Mouse (Mus musculus): ENCODE measurements around the gene Cyp2d10. TPM values are rescaled to one million over a fixed set of nuclear protein-coding genes. Genes with fewer than 3 reads are reported as not detected.
A peak's percentile ranks its signal among the peaks of the same experiment; 100 is the strongest.

Gene Cyp2d10
- polyA plus RNA-seq, 1 experiment from 2014 or later: 0.39 TPM

DNA sequence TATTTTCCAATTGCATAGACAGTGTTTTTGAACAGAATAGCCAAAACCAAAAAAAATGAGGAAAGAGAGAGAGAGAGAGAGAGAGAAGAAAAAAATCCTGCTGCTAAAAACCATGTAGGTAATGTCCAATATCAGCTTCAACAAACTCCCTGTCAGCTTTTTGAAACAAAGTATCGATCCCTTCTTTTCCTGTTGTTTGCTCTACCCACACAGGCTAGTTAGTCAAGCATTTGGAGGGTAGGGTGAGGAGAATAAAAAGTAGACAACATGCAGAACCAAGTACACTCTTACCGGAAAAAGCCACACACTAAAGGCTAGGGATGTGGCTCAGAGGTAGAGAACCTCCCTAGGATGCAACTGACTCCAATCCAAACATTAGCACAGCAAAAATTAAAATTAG is 21.3 kb downstream of the Cyp2d10 start:
- Histone ChIP-seq H3K4me3 (ENCODE audit: low read depth, low read length) (no peak overlapping the region), H3K9ac (ENCODE audit: low read depth, low read length) (no peak overlapping the region), H3K27me3 (replicated peaks; ENCODE audit: control insufficient read depth, insufficient read depth, low read length) (no peaks in the 10 kb centered on the region), H3K27ac (ENCODE audit: low read depth, low read length) (no peak overlapping the region), H3K36me3 (ENCODE audit: control insufficient read depth, insufficient read depth) (no peaks in the 10 kb centered on the region), H3K9me3 (ENCODE audit: control insufficient read depth) (no peaks in the 10 kb centered on the region), H3K4me1 (replicated peaks; ENCODE audit: control insufficient read depth, insufficient read depth, low read length) (no peaks in the 10 kb centered on the region), H3K4me2 (replicated peaks; ENCODE audit: low read depth) (no peak overlapping the region)
- 82% methylated on average over 2 of the region's 2 CpGs for WGBS
- TF ChIP-seq CTCF (IDR thresholded peaks at IDR 0.05; ENCODE audit: low read depth): no peak
- no peak for ATAC-seq

DNA sequence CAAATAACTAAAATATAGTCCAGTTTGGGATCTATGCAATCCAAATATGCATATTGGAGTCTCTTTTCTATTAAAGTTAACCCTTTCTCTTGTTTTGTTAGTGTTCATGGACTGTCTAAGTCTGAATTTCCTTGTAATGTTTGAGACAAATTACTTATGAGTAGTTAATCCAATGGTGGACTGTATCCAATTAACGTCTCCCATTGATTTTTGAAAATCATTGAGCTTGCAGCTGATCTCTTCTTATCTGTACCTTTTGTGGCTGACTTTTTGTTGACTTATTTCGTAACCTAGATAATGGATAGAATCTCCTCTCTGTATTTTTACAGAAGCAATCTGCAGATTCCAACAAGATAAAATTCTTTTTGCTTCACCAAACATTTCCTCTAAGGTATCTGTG is 24.6 kb downstream of the Cyp2d10 start:
- 62% methylated on average over 2 of the region's 2 CpGs for WGBS
- ATAC-seq: no peak

DNA sequence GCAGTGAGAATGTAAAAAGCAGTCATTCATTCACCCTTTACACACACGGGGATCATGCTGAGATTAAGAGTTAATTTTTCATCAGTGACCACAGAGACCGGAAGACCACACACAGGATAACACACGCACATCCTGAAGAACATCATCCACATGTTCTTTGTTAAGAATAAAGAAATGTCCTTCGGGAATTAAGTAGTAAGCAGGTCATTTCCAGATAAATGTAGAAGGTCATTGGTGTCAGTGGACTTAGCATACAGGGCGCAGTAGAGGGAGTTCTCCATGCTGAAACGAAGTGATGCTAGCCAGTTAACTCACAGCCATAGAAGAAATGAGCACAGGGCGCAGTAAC is 26.3 kb downstream of the Cyp2d10 start:
- Histone ChIP-seq H3K4me3 (ENCODE audit: low read depth, low read length) (0 out of 2 replicates have a peak overlapping the region, but pooled peaks have one; percentile 13), H3K27ac (ENCODE audit: low read depth, low read length) (0 out of 2 replicates have a peak overlapping the region, but pooled peaks have one; percentile 31)

More for the DNA sequence above, 24.6 kb downstream of the Cyp2d10 start:
- no peak for TF ChIP-seq CTCF (IDR thresholded peaks at IDR 0.05; ENCODE audit: low read depth)
- no peaks in the 10 kb centered on the region for H3K27me3 ChIP-seq (replicated peaks; ENCODE audit: control insufficient read depth, insufficient read depth, low read length)
- no peaks in the 10 kb centered on the region for H3K9me3 ChIP-seq (ENCODE audit: control insufficient read depth)
- H3K9ac ChIP-seq (ENCODE audit: low read depth, low read length): no peak overlapping the region
- no peak overlapping the region for H3K27ac ChIP-seq (ENCODE audit: low read depth, low read length)
- H3K36me3 ChIP-seq (ENCODE audit: control insufficient read depth, insufficient read depth): no peaks in the 10 kb centered on the region
- no peak overlapping the region for H3K4me3 ChIP-seq (ENCODE audit: low read depth, low read length)
- H3K4me1 ChIP-seq (replicated peaks; ENCODE audit: control insufficient read depth, insufficient read depth, low read length): 0 out of 2 replicates have a peak, but pooled peaks cover 5% of the 10 kb centered on the region
- no peak overlapping the region for H3K4me2 ChIP-seq (replicated peaks; ENCODE audit: low read depth)

GRCm38 (mm10) chr15:82379871-82380713 is 26.9 kb downstream of the Cyp2d10 start, which contains the start of gene Cyp2d22:
Gene Cyp2d22, minus strand, starts transcription at chr15:82380260.
- peak within 1 kb of the TSS; percentile 59 for H3K9ac ChIP-seq (ENCODE audit: low read depth, low read length)
- 2% methylated on average over 18 of the region's 24 CpGs for WGBS
- TF ChIP-seq CTCF (IDR thresholded peaks at IDR 0.05; ENCODE audit: low read depth): no peak
- H3K4me2 ChIP-seq (replicated peaks; ENCODE audit: low read depth): peak within 1 kb of the TSS; percentile 73
- peak; percentile 63 for ATAC-seq
- H3K27ac ChIP-seq (ENCODE audit: low read depth, low read length): peak within 1 kb of the TSS; percentile 84
- no peaks in the 10 kb centered on the region for H3K9me3 ChIP-seq (ENCODE audit: control insufficient read depth)
- H3K36me3 ChIP-seq (ENCODE audit: control insufficient read depth, insufficient read depth): no peaks in the 10 kb centered on the region
- H3K4me3 ChIP-seq (ENCODE audit: low read depth, low read length): peak within 1 kb of the TSS; percentile 51
- H3K4me1 ChIP-seq (replicated peaks; ENCODE audit: control insufficient read depth, insufficient read depth, low read length): 0 out of 2 replicates have a peak, but pooled peaks cover 5% of the 10 kb centered on the region
- H3K27me3 ChIP-seq (replicated peaks; ENCODE audit: control insufficient read depth, insufficient read depth, low read length): no peaks in the 10 kb centered on the region

More for the DNA sequence above, 26.3 kb downstream of the Cyp2d10 start:
- Histone ChIP-seq H3K9ac (ENCODE audit: low read depth, low read length) (no peak overlapping the region), H3K9me3 (ENCODE audit: control insufficient read depth) (no peaks in the 10 kb centered on the region), H3K4me2 (replicated peaks; ENCODE audit: low read depth) (peak overlapping the region; percentile 73), H3K4me1 (replicated peaks; ENCODE audit: control insufficient read depth, insufficient read depth, low read length) (0 out of 2 replicates have a peak, but pooled peaks cover 5% of the 10 kb centered on the region), H3K27me3 (replicated peaks; ENCODE audit: control insufficient read depth, insufficient read depth, low read length) (no peaks in the 10 kb centered on the region), H3K36me3 (ENCODE audit: control insufficient read depth, insufficient read depth) (no peaks in the 10 kb centered on the region)
- no peak for ATAC-seq
- 36% methylated on average over 7 of the region's 7 CpGs for WGBS
- no peak for TF ChIP-seq CTCF (IDR thresholded peaks at IDR 0.05; ENCODE audit: low read depth)

GRCm38 (mm10) chr15:82379511-82379870 is 27.5 kb downstream of the Cyp2d10 start:
- H3K36me3 ChIP-seq (ENCODE audit: control insufficient read depth, insufficient read depth): no peaks in the 10 kb centered on the region

More at GRCm38 (mm10) chr15:82379511-82379870, 27.5 kb downstream of the Cyp2d10 start:
- Histone ChIP-seq H3K9me3 (ENCODE audit: control insufficient read depth) (no peaks in the 10 kb centered on the region), H3K9ac (ENCODE audit: low read depth, low read length) (peak overlapping the region; percentile 59), H3K27me3 (replicated peaks; ENCODE audit: control insufficient read depth, insufficient read depth, low read length) (no peaks in the 10 kb centered on the region), H3K4me1 (replicated peaks; ENCODE audit: control insufficient read depth, insufficient read depth, low read length) (0 out of 2 replicates have a peak, but pooled peaks cover 5% of the 10 kb centered on the region), H3K27ac (ENCODE audit: low read depth, low read length) (peak overlapping the region; percentile 84), H3K4me2 (replicated peaks; ENCODE audit: low read depth) (peak overlapping the region; percentile 73), H3K4me3 (ENCODE audit: low read depth, low read length) (peak overlapping the region; percentile 51)
- TF ChIP-seq CTCF (IDR thresholded peaks at IDR 0.05; ENCODE audit: low read depth): no peak
- WGBS: 17% methylated on average over 7 of the region's 7 CpGs
- ATAC-seq: peak; percentile 70

Data from intestine, postnatal 0 days (tissue).